Mouse (Mus musculus): ENCODE measurements at regions not wholly inside any gene's neighbourhood (a gene's known extent, or its start where the extent isn't known, plus 50 kb on each side); places are given as distances from the start of the nearest gene placed in this dataset.

- 62% methylated on average over 4 of the region's 4 CpGs for WGBS
- no peaks in the 10 kb centered on the region for H3K27me3 ChIP-seq
- H3K36me3 ChIP-seq, result no peaks in the 10 kb centered on the region
- no peak overlapping the region for H3K4me3 ChIP-seq
- no peak overlapping the region for H3K27ac ChIP-seq
- no peaks in the 10 kb centered on the region for H3K9me3 ChIP-seq (replicated peaks)
- no peak overlapping the region for H3K9ac ChIP-seq
- no peak overlapping the region for H3K4me2 ChIP-seq
- ATAC-seq (replicated peaks; ENCODE audit: insufficient number of reproducible peaks, insufficient read depth, low FRiP score, low read depth), result no peak
- no peaks in the 10 kb centered on the region for H3K4me1 ChIP-seq (replicated peaks)
These were observed 179.1 kb upstream of the Nckap5 start for GRCm38 (mm10) chr1:127009699-127010098.

GRCm38 (mm10) chr1:127001700-127002099, 171.1 kb upstream of the Nckap5 start:
- H3K36me3 ChIP-seq, result no peaks in the 10 kb centered on the region
- H3K4me2 ChIP-seq, result no peak overlapping the region
- no peaks in the 10 kb centered on the region for H3K27me3 ChIP-seq
- no peak for ATAC-seq (replicated peaks; ENCODE audit: insufficient number of reproducible peaks, insufficient read depth, low FRiP score, low read depth)
- no peak overlapping the region for H3K9ac ChIP-seq
- H3K27ac ChIP-seq, result no peak overlapping the region
- H3K9me3 ChIP-seq (replicated peaks), result no peaks in the 10 kb centered on the region
- H3K4me3 ChIP-seq, result no peak overlapping the region
- 68% methylated on average over 7 of the region's 7 CpGs for WGBS
- H3K4me1 ChIP-seq (replicated peaks), result no peaks in the 10 kb centered on the region

- Histone ChIP-seq H3K9ac (no peak overlapping the region), H3K4me2 (no peak overlapping the region), H3K36me3 (no peaks in the 10 kb centered on the region), H3K4me3 (no peak overlapping the region), H3K9me3 (replicated peaks) (no peaks in the 10 kb centered on the region), H3K27me3 (no peaks in the 10 kb centered on the region), H3K27ac (no peak overlapping the region), H3K4me1 (replicated peaks) (no peaks in the 10 kb centered on the region)
- 64% methylated on average over 1 of the region's 1 CpGs for WGBS
- no peak for ATAC-seq (replicated peaks; ENCODE audit: insufficient number of reproducible peaks, insufficient read depth, low FRiP score, low read depth)
These were observed 162.6 kb upstream of the Nckap5 start for GRCm38 (mm10) chr1:126993061-126993640.

- H3K36me3 ChIP-seq, result no peaks in the 10 kb centered on the region
- H3K4me2 ChIP-seq, result no peak overlapping the region
- H3K27ac ChIP-seq, result no peak overlapping the region
- ATAC-seq (replicated peaks; ENCODE audit: insufficient number of reproducible peaks, insufficient read depth, low FRiP score, low read depth), result no peak
- H3K4me1 ChIP-seq (replicated peaks), result no peaks in the 10 kb centered on the region
- no peaks in the 10 kb centered on the region for H3K9me3 ChIP-seq (replicated peaks)
- no peak overlapping the region for H3K9ac ChIP-seq
- 50% methylated on average over 4 of the region's 4 CpGs for WGBS
- H3K4me3 ChIP-seq, result no peak overlapping the region
- no peaks in the 10 kb centered on the region for H3K27me3 ChIP-seq
These were observed 161.8 kb upstream of the Nckap5 start for GRCm38 (mm10) chr1:126992441-126992840.

GRCm38 (mm10) chr1:126982805-126983204, 152.2 kb upstream of the Nckap5 start:
- WGBS, result 81% methylated on average over 5 of the region's 5 CpGs
- no peaks in the 10 kb centered on the region for H3K36me3 ChIP-seq
- no peak overlapping the region for H3K27ac ChIP-seq
- H3K4me1 ChIP-seq (replicated peaks), result no peaks in the 10 kb centered on the region
- no peaks in the 10 kb centered on the region for H3K27me3 ChIP-seq
- no peak overlapping the region for H3K9ac ChIP-seq
- no peak overlapping the region for H3K4me2 ChIP-seq
- no peaks in the 10 kb centered on the region for H3K9me3 ChIP-seq (replicated peaks)
- no peak for ATAC-seq (replicated peaks; ENCODE audit: insufficient number of reproducible peaks, insufficient read depth, low FRiP score, low read depth)
- no peak overlapping the region for H3K4me3 ChIP-seq

GRCm38 (mm10) chr1:126980311-126980710, 149.7 kb upstream of the Nckap5 start:
- ATAC-seq (replicated peaks; ENCODE audit: insufficient number of reproducible peaks, insufficient read depth, low FRiP score, low read depth), result no peak

GRCm38 (mm10) chr1:126973871-126974270, 143.3 kb upstream of the Nckap5 start:
- Histone ChIP-seq H3K9ac (no peak overlapping the region), H3K27me3 (no peaks in the 10 kb centered on the region), H3K36me3 (no peaks in the 10 kb centered on the region), H3K27ac (no peak overlapping the region), H3K4me3 (no peak overlapping the region), H3K9me3 (replicated peaks) (no peaks in the 10 kb centered on the region), H3K4me1 (replicated peaks) (no peaks in the 10 kb centered on the region), H3K4me2 (no peak overlapping the region)
- 82% methylated on average over 1 of the region's 1 CpGs for WGBS
- ATAC-seq (replicated peaks; ENCODE audit: insufficient number of reproducible peaks, insufficient read depth, low FRiP score, low read depth), result no peak

More at GRCm38 (mm10) chr1:126980311-126980710, 149.7 kb upstream of the Nckap5 start:
- Histone ChIP-seq H3K36me3 (no peaks in the 10 kb centered on the region), H3K27me3 (no peaks in the 10 kb centered on the region), H3K9me3 (replicated peaks) (no peaks in the 10 kb centered on the region), H3K4me1 (replicated peaks) (no peaks in the 10 kb centered on the region), H3K27ac (no peak overlapping the region), H3K4me2 (no peak overlapping the region), H3K4me3 (no peak overlapping the region), H3K9ac (no peak overlapping the region)
- WGBS, result 89% methylated on average over 14 of the region's 14 CpGs

- H3K36me3 ChIP-seq, result no peaks in the 10 kb centered on the region
- H3K9me3 ChIP-seq (replicated peaks), result no peaks in the 10 kb centered on the region
- no peak overlapping the region for H3K4me2 ChIP-seq
- no peaks in the 10 kb centered on the region for H3K4me1 ChIP-seq (replicated peaks)
- WGBS, result 75% methylated on average over 10 of the region's 10 CpGs
- no peaks in the 10 kb centered on the region for H3K27me3 ChIP-seq
- no peak overlapping the region for H3K4me3 ChIP-seq
- ATAC-seq (replicated peaks; ENCODE audit: insufficient number of reproducible peaks, insufficient read depth, low FRiP score, low read depth), result no peak
- no peak overlapping the region for H3K27ac ChIP-seq
- no peak overlapping the region for H3K9ac ChIP-seq
These were observed 141.3 kb upstream of the Nckap5 start for GRCm38 (mm10) chr1:126971777-126972421.

- ATAC-seq (replicated peaks; ENCODE audit: insufficient number of reproducible peaks, insufficient read depth, low FRiP score, low read depth), result no peak
- H3K27ac ChIP-seq, result no peak overlapping the region
- no peak overlapping the region for H3K9ac ChIP-seq
- no peaks in the 10 kb centered on the region for H3K36me3 ChIP-seq
- no peaks in the 10 kb centered on the region for H3K9me3 ChIP-seq (replicated peaks)
- no peaks in the 10 kb centered on the region for H3K27me3 ChIP-seq
- H3K4me3 ChIP-seq, result no peak overlapping the region
- no peaks in the 10 kb centered on the region for H3K4me1 ChIP-seq (replicated peaks)
- 74% methylated on average over 1 of the region's 1 CpGs for WGBS
- H3K4me2 ChIP-seq, result no peak overlapping the region
These were observed 140.5 kb upstream of the Nckap5 start for GRCm38 (mm10) chr1:126971118-126971517.

- no peak overlapping the region for H3K4me2 ChIP-seq
- no peak overlapping the region for H3K4me3 ChIP-seq
- H3K9ac ChIP-seq, result no peak overlapping the region
- H3K4me1 ChIP-seq (replicated peaks), result no peaks in the 10 kb centered on the region
- no peaks in the 10 kb centered on the region for H3K9me3 ChIP-seq (replicated peaks)
- no peaks in the 10 kb centered on the region for H3K36me3 ChIP-seq
- ATAC-seq (replicated peaks; ENCODE audit: insufficient number of reproducible peaks, insufficient read depth, low FRiP score, low read depth), result no peak
- no peaks in the 10 kb centered on the region for H3K27me3 ChIP-seq
- H3K27ac ChIP-seq, result no peak overlapping the region
These were observed 135.8 kb upstream of the Nckap5 start for GRCm38 (mm10) chr1:126966394-126966793.

GRCm38 (mm10) chr1:126955839-126956720, 125.5 kb upstream of the Nckap5 start:
- Histone ChIP-seq H3K4me1 (replicated peaks) (no peaks in the 10 kb centered on the region), H3K9me3 (replicated peaks) (no peaks in the 10 kb centered on the region), H3K36me3 (no peaks in the 10 kb centered on the region), H3K27me3 (no peaks in the 10 kb centered on the region), H3K4me3 (no peak overlapping the region), H3K27ac (no peak overlapping the region), H3K9ac (no peak overlapping the region), H3K4me2 (no peak overlapping the region)
- ATAC-seq (replicated peaks; ENCODE audit: insufficient number of reproducible peaks, insufficient read depth, low FRiP score, low read depth), result no peak
- WGBS, result 60% methylated on average over 12 of the region's 12 CpGs

Data from heart, embryonic 15.5 days (tissue).